28 mouse cellular contexts compared by ENCODE assay signal in genomic region chr7:120970112-120970511, GRCm38 (mm10). TPM values are rescaled to one million over a fixed set of nuclear protein-coding genes. Genes with fewer than 3 reads are reported as not detected.
DNase-seq lines count a peak whose midpoint lies in the region; ATAC-seq and TF ChIP-seq lines count a peak whose summit lies in the region.
"Had no signal": no experiment of that assay in that cellular context is flagged by ENCODE, and none has a peak within 500 bp of the region (broad histone marks: within the 10 kb centered on the region; RNA-seq: fewer than 3 reads in every experiment).

No protein-coding gene starts in this region.

- no peak for TF ChIP-seq CTCF in intestine, postnatal 0 days (IDR thresholded peaks at IDR 0.05; ENCODE audit: low read depth)
- TF ChIP-seq CTCF in liver, embryonic 14.5 days (IDR thresholded peaks at IDR 0.05; ENCODE audit: low read depth), result no peak

- peaks cover 9% of the 10 kb centered on the region; the same call in 1 of the 2 replicates for H3K4me1 ChIP-seq in intestine, postnatal 0 days (replicated peaks; ENCODE audit: control insufficient read depth, insufficient read depth, low read length)
- peaks cover 7% of the 10 kb centered on the region; the same call in 1 of the 2 replicates for H3K4me1 ChIP-seq in intestine, embryonic 16.5 days (ENCODE audit: control insufficient read depth, insufficient read depth, low read length)
- H3K4me1 ChIP-seq in liver, embryonic 14.5 days (replicated peaks; ENCODE audit: control insufficient read depth in 2 of 2, insufficient read depth in 2 of 2, low read length in 1 of 2), result peaks cover 54 to 57% of the 10 kb centered on the region in 2 experiments
- peaks cover 28% of the 10 kb centered on the region for H3K4me1 ChIP-seq in liver, embryonic 11.5 days (replicated peaks; ENCODE audit: control insufficient read depth, insufficient read depth, low read length)
- H3K4me1 ChIP-seq: embryonic facial prominence, embryonic 13.5 days; hindbrain, embryonic 12.5 days had no signal

- TF ChIP-seq EP300 in liver, embryonic 14.5 days (IDR thresholded peaks at IDR 0.05; ENCODE audit: low read depth), result no peak

- no peak overlapping the region for H3K9ac ChIP-seq in intestine, postnatal 0 days (ENCODE audit: low read depth, low read length)
- H3K9ac ChIP-seq in intestine, embryonic 16.5 days (ENCODE audit: low read depth, low read length), result no peak overlapping the region
- no peak overlapping the region for H3K9ac ChIP-seq in liver, embryonic 14.5 days (replicated peaks)
- no peak overlapping the region for H3K9ac ChIP-seq in liver, embryonic 11.5 days (ENCODE audit: low read depth, low read length)
- H3K9ac ChIP-seq: embryonic facial prominence, embryonic 13.5 days; forebrain, postnatal 0 days; heart, embryonic 12.5 days; hindbrain, embryonic 12.5 days; hindbrain, embryonic 15.5 days had no signal

- DNase-seq in frontal cortex, postnatal 14 days (ENCODE audit: low spot score in 2 of 2), result no peak
- DNase-seq in liver, embryonic 14.5 days (ENCODE audit: low read depth in 3 of 3, low spot score in 3 of 3), result no peak
- DNase-seq in liver, embryonic 11.5 days (ENCODE audit: low spot score), result no peak
- DNase-seq in telencephalon, adult 2 months (ENCODE audit: low read depth, low spot score), result peak; percentile 31
- DNase-seq in urinary bladder, adult 18-20 months (ENCODE audit: low spot score in 2 of 2), result no peak
- DNase-seq: adrenal gland, postnatal 10 days; adrenal gland, postnatal 36 days; B cell, adult 2 months; cerebellum, adult 11 months; cerebellum, adult 2 months; cerebellum, adult 9-11 months; cerebellum, postnatal 36 days; embryo, embryonic 11 days; forebrain, postnatal 0 days; gastrocnemius, postnatal 10 days; gastrocnemius, postnatal 36 days had no signal

- 0 out of 2 replicates have a peak overlapping the region, but pooled peaks have one; percentile 35 for H3K27ac ChIP-seq in intestine, postnatal 0 days (ENCODE audit: low read depth, low read length)
- H3K27ac ChIP-seq in intestine, embryonic 16.5 days (ENCODE audit: low read length), result no peak overlapping the region
- peak overlapping the region; percentile 90 for H3K27ac ChIP-seq in liver, embryonic 14.5 days
- H3K27ac ChIP-seq in liver, embryonic 11.5 days (ENCODE audit: low read depth, low read length), result no peak overlapping the region
- H3K27ac ChIP-seq: embryonic facial prominence, embryonic 10.5 days; embryonic facial prominence, embryonic 13.5 days; hindbrain, embryonic 12.5 days; hindbrain, embryonic 15.5 days had no signal

- peak; percentile 90 for ATAC-seq in frontal cortex, adult (ENCODE audit: low TSS enrichment)
- no peak for ATAC-seq in intestine, postnatal 0 days
- no peak for ATAC-seq in intestine, embryonic 16.5 days
- no peak for ATAC-seq in liver, embryonic 14.5 days (ENCODE audit: insufficient read depth)
- no peak for ATAC-seq in liver, embryonic 11.5 days (replicated peaks; ENCODE audit: low FRiP score)
- ATAC-seq: forebrain, embryonic 14.5 days; forebrain, postnatal 0 days; Patski had no signal

- H3K27me3 ChIP-seq in intestine, postnatal 0 days (replicated peaks; ENCODE audit: control insufficient read depth, insufficient read depth, low read length), result no peaks in the 10 kb centered on the region
- no peaks in the 10 kb centered on the region for H3K27me3 ChIP-seq in intestine, embryonic 16.5 days (replicated peaks; ENCODE audit: control insufficient read depth, insufficient read depth, low read length)
- H3K27me3 ChIP-seq in liver, embryonic 14.5 days (ENCODE audit: control insufficient read depth, insufficient read depth, low read length), result no peaks in the 10 kb centered on the region
- H3K27me3 ChIP-seq in liver, embryonic 11.5 days (replicated peaks; ENCODE audit: control insufficient read depth, insufficient read depth, low read length), result no peaks in the 10 kb centered on the region
- H3K27me3 ChIP-seq: CH12.LX; embryonic facial prominence, embryonic 13.5 days; heart, embryonic 12.5 days; hindbrain, embryonic 12.5 days; hindbrain, embryonic 15.5 days; Patski had no signal

- WGBS in intestine, postnatal 0 days, result 77% methylated on average over 5 of the region's 5 CpGs
- WGBS in intestine, embryonic 16.5 days, result 88% methylated on average over 5 of the region's 5 CpGs
- WGBS in liver, embryonic 14.5 days (ENCODE audit: insufficient replicate concordance), result 80% methylated on average over 5 of the region's 5 CpGs
- 90% methylated on average over 5 of the region's 5 CpGs for WGBS in liver, embryonic 11.5 days

- no peak overlapping the region for H3K4me3 ChIP-seq in intestine, postnatal 0 days (ENCODE audit: low read depth, low read length)
- no peak overlapping the region for H3K4me3 ChIP-seq in intestine, embryonic 16.5 days (ENCODE audit: low read length)
- H3K4me3 ChIP-seq in liver, embryonic 14.5 days (ENCODE audit: insufficient read depth in 1 of 2, low read depth in 2 of 2, low read length in 2 of 2), result no peak overlapping the region
- H3K4me3 ChIP-seq in liver, embryonic 11.5 days (ENCODE audit: low read depth, low read length), result no peak overlapping the region
- H3K4me3 ChIP-seq: embryonic facial prominence, embryonic 10.5 days; embryonic facial prominence, embryonic 13.5 days; heart, embryonic 12.5 days; hindbrain, embryonic 12.5 days; hindbrain, embryonic 15.5 days had no signal

- no peak overlapping the region for H3K4me2 ChIP-seq in intestine, postnatal 0 days (replicated peaks; ENCODE audit: low read depth)
- H3K4me2 ChIP-seq in intestine, embryonic 16.5 days (ENCODE audit: low read depth, low read length), result no peak overlapping the region
- peak overlapping the region; percentile 81 for H3K4me2 ChIP-seq in liver, embryonic 14.5 days (ENCODE audit: low read depth)
- no peak overlapping the region for H3K4me2 ChIP-seq in liver, embryonic 11.5 days
- H3K4me2 ChIP-seq: embryonic facial prominence, embryonic 13.5 days; hindbrain, embryonic 12.5 days; hindbrain, embryonic 15.5 days had no signal

- H3K36me3 ChIP-seq in intestine, postnatal 0 days (ENCODE audit: control insufficient read depth, insufficient read depth), result peaks cover 29% of the 10 kb centered on the region
- H3K36me3 ChIP-seq in intestine, embryonic 16.5 days (ENCODE audit: control insufficient read depth, insufficient read depth, low read length), result peaks cover 6% of the 10 kb centered on the region; the same call in 1 of the 2 replicates
- H3K36me3 ChIP-seq in liver, embryonic 14.5 days (replicated peaks; ENCODE audit: control insufficient read depth, insufficient read depth, low read depth), result peaks cover 43% of the 10 kb centered on the region
- H3K36me3 ChIP-seq in liver, embryonic 11.5 days (ENCODE audit: control insufficient read depth, insufficient read depth, low read length), result peaks cover 6% of the 10 kb centered on the region; the same call in 1 of the 2 replicates

- no peaks in the 10 kb centered on the region for H3K9me3 ChIP-seq in intestine, postnatal 0 days (ENCODE audit: control insufficient read depth)
- H3K9me3 ChIP-seq in intestine, embryonic 16.5 days (ENCODE audit: control insufficient read depth, low read length), result no peaks in the 10 kb centered on the region
- no peaks in the 10 kb centered on the region for H3K9me3 ChIP-seq in liver, embryonic 14.5 days (ENCODE audit: control insufficient read depth, low read length)
- H3K9me3 ChIP-seq in liver, embryonic 11.5 days (ENCODE audit: control insufficient read depth, low read length), result no peaks in the 10 kb centered on the region
- H3K9me3 ChIP-seq: embryonic facial prominence, embryonic 10.5 days; embryonic facial prominence, embryonic 13.5 days; G1E; heart, embryonic 12.5 days; hindbrain, embryonic 12.5 days; hindbrain, embryonic 15.5 days had no signal

RNA-seq across cellular contexts. Expression of gene Cdr2, which starts 12.0 kb away (rescaled TPM):
- 119 and 124 TPM in 2 replicates for polyA plus RNA-seq in intestine, postnatal 0 days (2015; fragmentation: Nextera tagmentation; extraction: Ambion mirVana)
- polyA plus RNA-seq in intestine, embryonic 16.5 days (2015; fragmentation: Nextera tagmentation; extraction: Ambion mirVana), result 15.7 and 19.8 TPM in 2 replicates
- 67.9 and 100 TPM in 2 replicates for polyA plus RNA-seq in liver, embryonic 14.5 days (2012; rRNA removed)
- polyA plus RNA-seq in liver, embryonic 14.5 days (2014; fragmentation: Nextera tagmentation; extraction: Ambion mirVana), result 56.3 and 59.8 TPM in 2 replicates
- 16.3 and 17.3 TPM in 2 replicates for polyA plus RNA-seq in liver, embryonic 11.5 days (2014; fragmentation: Nextera tagmentation; extraction: Ambion mirVana)

RNA-seq across cellular contexts. Expression of gene Mfsd13b, which starts 12.2 kb away (rescaled TPM):
- polyA plus RNA-seq in intestine, postnatal 0 days (2015; fragmentation: Nextera tagmentation; extraction: Ambion mirVana), result 1.4 and 1.5 TPM in 2 replicates
- polyA plus RNA-seq in intestine, embryonic 16.5 days (2015; fragmentation: Nextera tagmentation; extraction: Ambion mirVana), result 0.38 and 0.99 TPM in 2 replicates
- polyA plus RNA-seq in liver, embryonic 14.5 days (2012; rRNA removed), result 0.04 and 0.06 TPM in 2 replicates
- polyA plus RNA-seq in liver, embryonic 14.5 days (2014; fragmentation: Nextera tagmentation; extraction: Ambion mirVana), result not detected in 2 replicates
- 0.38 TPM in 1 of 2 replicates, not detected in the other for polyA plus RNA-seq in liver, embryonic 11.5 days (2014; fragmentation: Nextera tagmentation; extraction: Ambion mirVana)
- polyA plus RNA-seq: G1E; hindbrain, embryonic 12.5 days had no signal

RNA-seq across cellular contexts. Expression of gene Polr3e, which starts 52.6 kb away (rescaled TPM):
- 18.3 and 19.6 TPM in 2 replicates for polyA plus RNA-seq in intestine, postnatal 0 days (2015; fragmentation: Nextera tagmentation; extraction: Ambion mirVana)
- polyA plus RNA-seq in intestine, embryonic 16.5 days (2015; fragmentation: Nextera tagmentation; extraction: Ambion mirVana), result 37.5 and 37.9 TPM in 2 replicates
- polyA plus RNA-seq in liver, embryonic 14.5 days (2012; rRNA removed), result 5.8 and 9.2 TPM in 2 replicates
- 6.6 and 7.1 TPM in 2 replicates for polyA plus RNA-seq in liver, embryonic 14.5 days (2014; fragmentation: Nextera tagmentation; extraction: Ambion mirVana)
- polyA plus RNA-seq in liver, embryonic 11.5 days (2014; fragmentation: Nextera tagmentation; extraction: Ambion mirVana), result 30.0 and 31.3 TPM in 2 replicates

Comparison
In these comparisons a context has a peak if more than half of its experiments do, and no peak if none do; other contexts are left out.
1. H3K27ac ChIP-seq: peak in intestine, postnatal 0 days (single experiment) and liver, embryonic 14.5 days (single experiment); none in intestine, embryonic 16.5 days (single experiment) and liver, embryonic 11.5 days (single experiment).